Mouse (Mus musculus): ENCODE results near the gene Fbxl4. TPM values are rescaled to one million over a fixed set of nuclear protein-coding genes. Genes with fewer than 3 reads are reported as not detected.

Gene Fbxl4
- total and polyA plus RNA-seq, 2 experiments from 2014 or later, result 16.8 to 30.8 TPM

- ATAC-seq (ENCODE audit: low FRiP score) (no peak), DNase-seq (ENCODE audit: low spot score) (no peak)
- Histone ChIP-seq H3K4me3 (ENCODE audit: low read depth, low read length) (peak overlapping the region; percentile 93), H3K27me3 (ENCODE audit: insufficient read depth, low read length) (no peaks in the 10 kb centered on the region), H3K9ac (replicated peaks; ENCODE audit: low read length, poor library complexity, severe bottlenecking) (peak overlapping the region; percentile 52), H3K36me3 (ENCODE audit: insufficient read depth, low read length) (no peaks in the 10 kb centered on the region), H3K4me1 (ENCODE audit: insufficient read depth, low read length) (no peaks in the 10 kb centered on the region), H3K4me2 (ENCODE audit: low read depth, low read length, poor library complexity, severe bottlenecking) (peak overlapping the region; percentile 95), H3K27ac (ENCODE audit: low read depth, low read length) (peak overlapping the region; percentile 82), H3K9me3 (ENCODE audit: low read length) (no peaks in the 10 kb centered on the region)
- 10% methylated on average over 30 of the region's 30 CpGs for WGBS
- TF ChIP-seq CTCF (IDR thresholded peaks at IDR 0.05), result no peak
Measured at GRCm38 (mm10) chr4:22478488-22479367, 121.4 kb downstream of the Fbxl4 start.

- no peak for TF ChIP-seq CTCF (IDR thresholded peaks at IDR 0.05)
- DNase-seq (ENCODE audit: low spot score), result no peak
- no peaks in the 10 kb centered on the region for H3K27me3 ChIP-seq (ENCODE audit: insufficient read depth, low read length)
- H3K36me3 ChIP-seq (ENCODE audit: insufficient read depth, low read length), result no peaks in the 10 kb centered on the region
- ATAC-seq (ENCODE audit: low FRiP score), result no peak
- no peaks in the 10 kb centered on the region for H3K4me1 ChIP-seq (ENCODE audit: insufficient read depth, low read length)
- H3K27ac ChIP-seq (ENCODE audit: low read depth, low read length), result peak overlapping the region; percentile 82
- H3K4me3 ChIP-seq (ENCODE audit: low read depth, low read length), result peak overlapping the region; percentile 93
- H3K9ac ChIP-seq (replicated peaks; ENCODE audit: low read length, poor library complexity, severe bottlenecking), result peak overlapping the region; percentile 55
- H3K4me2 ChIP-seq (ENCODE audit: low read depth, low read length, poor library complexity, severe bottlenecking), result peak overlapping the region; percentile 95
- H3K9me3 ChIP-seq (ENCODE audit: low read length), result no peaks in the 10 kb centered on the region
- WGBS, result 12% methylated on average over 28 of the region's 28 CpGs
Measured at GRCm38 (mm10) chr4:22479368-22480090, 122.2 kb downstream of the Fbxl4 start.

GRCm38 (mm10) chr4:22480091-22480857 lies 122.9 kb downstream of the Fbxl4 start:
- no peak for DNase-seq (ENCODE audit: low spot score)
- H3K27ac ChIP-seq (ENCODE audit: low read depth, low read length), result peak overlapping the region; percentile 82
- 9% methylated on average over 18 of the region's 18 CpGs for WGBS
- H3K9ac ChIP-seq (replicated peaks; ENCODE audit: low read length, poor library complexity, severe bottlenecking), result peak overlapping the region; percentile 55
- H3K9me3 ChIP-seq (ENCODE audit: low read length), result no peaks in the 10 kb centered on the region
- ATAC-seq (ENCODE audit: low FRiP score), result no peak
- peak overlapping the region; percentile 95 for H3K4me2 ChIP-seq (ENCODE audit: low read depth, low read length, poor library complexity, severe bottlenecking)
- no peaks in the 10 kb centered on the region for H3K36me3 ChIP-seq (ENCODE audit: insufficient read depth, low read length)
- peak overlapping the region; percentile 93 for H3K4me3 ChIP-seq (ENCODE audit: low read depth, low read length)
- TF ChIP-seq CTCF (IDR thresholded peaks at IDR 0.05), result no peak
- no peaks in the 10 kb centered on the region for H3K27me3 ChIP-seq (ENCODE audit: insufficient read depth, low read length)
- H3K4me1 ChIP-seq (ENCODE audit: insufficient read depth, low read length), result no peaks in the 10 kb centered on the region

GRCm38 (mm10) chr4:22480858-22481205 lies 123.5 kb downstream of the Fbxl4 start:
- peak overlapping the region; percentile 82 for H3K27ac ChIP-seq (ENCODE audit: low read depth, low read length)

GRCm38 (mm10) chr4:22482118-22482517 lies 124.8 kb downstream of the Fbxl4 start:
- no peaks in the 10 kb centered on the region for H3K36me3 ChIP-seq (ENCODE audit: insufficient read depth, low read length)
- 26% methylated on average over 2 of the region's 2 CpGs for WGBS
- no peaks in the 10 kb centered on the region for H3K27me3 ChIP-seq (ENCODE audit: insufficient read depth, low read length)
- no peak for TF ChIP-seq CTCF (IDR thresholded peaks at IDR 0.05)
- ATAC-seq (ENCODE audit: low FRiP score) (no peak), DNase-seq (ENCODE audit: low spot score) (no peak)
- 0 out of 2 replicates have a peak overlapping the region, but pooled peaks have one; percentile 13 for H3K9ac ChIP-seq (replicated peaks; ENCODE audit: low read length, poor library complexity, severe bottlenecking)
- H3K4me3 ChIP-seq (ENCODE audit: low read depth, low read length), result peak overlapping the region; percentile 93
- peak overlapping the region; percentile 95 for H3K4me2 ChIP-seq (ENCODE audit: low read depth, low read length, poor library complexity, severe bottlenecking)
- H3K9me3 ChIP-seq (ENCODE audit: low read length), result no peaks in the 10 kb centered on the region
- H3K27ac ChIP-seq (ENCODE audit: low read depth, low read length), result no peak overlapping the region
- H3K4me1 ChIP-seq (ENCODE audit: insufficient read depth, low read length), result no peaks in the 10 kb centered on the region

More at GRCm38 (mm10) chr4:22480858-22481205, 123.5 kb downstream of the Fbxl4 start:
- peak overlapping the region; percentile 95 for H3K4me2 ChIP-seq (ENCODE audit: low read depth, low read length, poor library complexity, severe bottlenecking)
- 26% methylated on average over 1 of the region's 1 CpGs for WGBS
- H3K27me3 ChIP-seq (ENCODE audit: insufficient read depth, low read length), result no peaks in the 10 kb centered on the region
- peak overlapping the region; percentile 42; the same call in 1 of the 2 replicates for H3K9ac ChIP-seq (replicated peaks; ENCODE audit: low read length, poor library complexity, severe bottlenecking)
- H3K4me3 ChIP-seq (ENCODE audit: low read depth, low read length), result peak overlapping the region; percentile 93
- no peaks in the 10 kb centered on the region for H3K9me3 ChIP-seq (ENCODE audit: low read length)
- no peak for ATAC-seq (ENCODE audit: low FRiP score)
- no peak for TF ChIP-seq CTCF (IDR thresholded peaks at IDR 0.05)
- no peaks in the 10 kb centered on the region for H3K4me1 ChIP-seq (ENCODE audit: insufficient read depth, low read length)
- no peaks in the 10 kb centered on the region for H3K36me3 ChIP-seq (ENCODE audit: insufficient read depth, low read length)
- DNase-seq (ENCODE audit: low spot score), result no peak
